Mouse (Mus musculus): ENCODE data around the gene Pkp4. TPM values are rescaled to one million over a fixed set of nuclear protein-coding genes. Genes with fewer than 3 reads are reported as not detected.
"Not testable (repeated sequence)": the region's sequence is repeated elsewhere in the genome, so short reads cannot be mapped to it uniquely, and the experiment has no call there.

Gene Pkp4
- polyA plus RNA-seq, 1 experiment from 2014 or later: 7.6 TPM

DNA sequence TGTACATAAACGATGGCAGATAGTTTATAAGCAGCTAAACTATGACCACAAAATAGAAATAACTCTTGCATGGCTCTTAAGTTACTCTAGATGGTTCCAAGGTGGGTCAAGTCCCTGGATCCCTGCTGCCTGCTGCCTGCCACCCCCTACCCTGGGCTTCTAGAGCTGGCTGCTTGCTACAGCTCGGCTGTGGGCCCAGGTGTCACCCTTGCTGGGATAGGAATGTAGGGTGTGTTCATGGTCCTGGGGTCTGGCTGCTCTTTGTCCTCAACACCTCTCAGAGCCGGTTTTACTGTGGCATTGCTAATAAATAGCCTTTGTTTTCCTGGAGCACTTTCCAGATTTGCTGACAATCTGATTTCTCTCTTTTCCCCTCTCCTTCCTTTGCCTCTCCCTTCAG, 189.4 kb downstream of the Pkp4 start:
- Histone ChIP-seq H3K36me3 (peaks cover 59% of the 10 kb centered on the region), H3K4me3 (no peak overlapping the region), H3K9me3 (replicated peaks) (no peaks in the 10 kb centered on the region), H3K27ac (no peak overlapping the region), H3K27me3 (replicated peaks) (no peaks in the 10 kb centered on the region), H3K4me1 (no peaks in the 10 kb centered on the region), H3K4me2 (no peak overlapping the region), H3K9ac (no peak overlapping the region)
- WGBS (ENCODE audit: insufficient replicate concordance): 70% methylated on average over 3 of the region's 3 CpGs
- ATAC-seq: no peak

DNA sequence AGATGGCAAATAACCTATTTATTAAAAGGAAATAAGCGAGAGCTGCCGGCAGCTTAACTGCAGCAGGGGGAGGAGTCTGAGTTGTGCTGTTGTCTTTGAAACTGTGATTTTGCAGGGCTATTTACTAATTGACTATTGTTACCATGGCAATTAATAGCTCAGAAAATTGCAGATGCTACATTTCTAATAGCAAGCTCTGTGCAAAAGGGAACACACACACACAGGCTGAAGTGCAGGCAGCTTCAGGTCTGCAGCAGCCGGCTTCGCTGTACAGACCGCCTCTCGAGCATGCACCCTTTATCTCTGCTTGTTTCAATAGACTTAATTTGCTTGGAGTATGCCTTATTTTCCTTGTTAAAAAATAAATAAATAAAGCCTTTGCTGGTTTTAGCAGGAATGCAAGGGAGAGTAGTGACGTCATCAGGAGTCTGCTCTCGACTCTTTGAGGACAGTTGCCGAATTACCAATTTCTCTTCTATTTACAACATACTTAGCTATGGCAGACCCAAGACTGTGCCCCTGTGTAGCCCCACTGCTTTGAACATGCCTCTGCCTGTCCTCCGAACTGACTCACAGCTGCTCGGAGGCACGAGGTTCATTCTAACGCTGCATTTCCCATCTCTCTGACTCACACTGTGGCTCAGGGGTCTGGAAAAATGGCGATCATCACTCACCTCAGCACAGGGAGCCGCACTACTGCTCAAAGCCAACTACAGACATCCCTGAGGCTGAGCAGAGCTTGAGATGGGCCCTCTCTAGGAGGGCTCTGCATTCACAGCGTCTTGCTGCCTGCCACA, 190.9 kb downstream of the Pkp4 start:
- H3K27me3 ChIP-seq (replicated peaks): no peaks in the 10 kb centered on the region
- H3K27ac ChIP-seq: no peak overlapping the region
- no peak overlapping the region for H3K4me2 ChIP-seq
- no peaks in the 10 kb centered on the region for H3K9me3 ChIP-seq (replicated peaks)
- WGBS (ENCODE audit: insufficient replicate concordance): 81% methylated on average over 16 of the region's 16 CpGs
- peaks cover 58% of the 10 kb centered on the region for H3K36me3 ChIP-seq
- H3K9ac ChIP-seq: no peak overlapping the region
- ATAC-seq: no peak
- H3K4me3 ChIP-seq: no peak overlapping the region
- H3K4me1 ChIP-seq: no peaks in the 10 kb centered on the region

DNA sequence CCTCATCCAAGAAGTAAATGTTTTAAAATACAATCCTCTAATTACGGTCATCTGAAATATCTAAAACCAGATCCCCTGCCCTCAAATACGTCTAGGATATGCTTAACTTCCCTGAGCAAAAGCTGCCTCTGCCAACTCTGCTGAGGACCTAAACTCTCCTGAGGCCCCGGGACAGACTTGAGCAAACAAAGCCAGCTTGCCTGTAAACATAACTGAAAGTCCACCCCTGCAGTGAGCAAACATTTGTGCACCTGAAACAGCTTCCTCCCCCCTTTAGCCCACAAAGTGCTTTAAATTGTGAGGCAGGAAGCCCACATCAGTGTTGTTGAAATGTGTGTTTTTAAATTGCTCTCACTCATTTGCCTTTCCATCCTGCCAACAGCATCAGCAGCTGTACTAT, 193.2 kb downstream of the Pkp4 start:
- no peaks in the 10 kb centered on the region for H3K27me3 ChIP-seq (replicated peaks)
- no peaks in the 10 kb centered on the region for H3K9me3 ChIP-seq (replicated peaks)
- ATAC-seq: peak; percentile 60
- peaks cover 38% of the 10 kb centered on the region for H3K36me3 ChIP-seq
- no peak overlapping the region for H3K9ac ChIP-seq
- H3K27ac ChIP-seq: 0 out of 2 replicates have a peak overlapping the region, but pooled peaks have one; percentile 11
- no peak overlapping the region for H3K4me2 ChIP-seq
- H3K4me1 ChIP-seq: no peaks in the 10 kb centered on the region
- H3K4me3 ChIP-seq: no peak overlapping the region
- WGBS (ENCODE audit: insufficient replicate concordance): 76% methylated on average over 3 of the region's 3 CpGs

- 76% methylated on average over 5 of the region's 5 CpGs for WGBS (ENCODE audit: insufficient replicate concordance)
- H3K4me3 ChIP-seq: no peak overlapping the region
- no peak for ATAC-seq
- no peak overlapping the region for H3K9ac ChIP-seq
- H3K27me3 ChIP-seq (replicated peaks): no peaks in the 10 kb centered on the region
- no peaks in the 10 kb centered on the region for H3K9me3 ChIP-seq (replicated peaks)
- H3K36me3 ChIP-seq: peaks cover 26% of the 10 kb centered on the region
- no peaks in the 10 kb centered on the region for H3K4me1 ChIP-seq
- no peak overlapping the region for H3K27ac ChIP-seq
- H3K4me2 ChIP-seq: no peak overlapping the region
These were observed 195.1 kb downstream of the Pkp4 start for GRCm38 (mm10) chr2:59355531-59356289.

GRCm38 (mm10) chr2:59359760-59360342, 199.2 kb downstream of the Pkp4 start:
- Histone ChIP-seq H3K36me3 (peaks cover 11% of the 10 kb centered on the region; the same call in 1 of the 2 replicates), H3K9ac (no peak overlapping the region), H3K27me3 (replicated peaks) (no peaks in the 10 kb centered on the region), H3K9me3 (replicated peaks) (no peaks in the 10 kb centered on the region), H3K4me2 (no peak overlapping the region), H3K4me3 (no peak overlapping the region), H3K4me1 (no peaks in the 10 kb centered on the region), H3K27ac (no peak overlapping the region)
- no peak for ATAC-seq
- WGBS (ENCODE audit: insufficient replicate concordance): 59% methylated on average over 9 of the region's 9 CpGs

DNA sequence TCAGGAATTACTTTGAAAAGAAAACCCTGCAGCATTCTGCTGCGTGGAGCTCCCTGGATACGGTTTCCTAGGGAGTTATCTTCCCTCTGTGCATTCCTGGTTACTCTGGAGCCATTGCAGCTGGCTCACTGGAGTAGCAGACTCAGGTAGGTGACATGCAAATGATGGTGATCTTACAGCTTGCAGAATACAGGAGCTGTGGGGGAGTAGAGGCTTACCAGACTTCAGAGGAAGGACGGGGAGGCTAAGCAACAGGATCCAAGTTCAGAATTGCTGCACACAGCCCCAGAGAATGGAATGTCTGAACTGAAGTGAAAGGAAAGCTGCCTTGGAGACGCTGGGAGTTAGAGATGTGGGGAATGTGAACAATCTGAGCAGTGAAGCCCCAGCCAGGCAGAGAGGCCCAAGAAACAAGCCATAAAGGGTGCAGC, 200.7 kb downstream of the Pkp4 start:
- H3K27ac ChIP-seq: no peak overlapping the region
- WGBS (ENCODE audit: insufficient replicate concordance): 42% methylated on average over 4 of the region's 4 CpGs
- no peaks in the 10 kb centered on the region for H3K9me3 ChIP-seq (replicated peaks)
- ATAC-seq: no peak
- H3K4me3 ChIP-seq: no peak overlapping the region
- no peaks in the 10 kb centered on the region for H3K27me3 ChIP-seq (replicated peaks)
- H3K4me2 ChIP-seq: no peak overlapping the region
- no peaks in the 10 kb centered on the region for H3K36me3 ChIP-seq
- no peak overlapping the region for H3K9ac ChIP-seq
- H3K4me1 ChIP-seq: no peaks in the 10 kb centered on the region

- no peak overlapping the region for H3K27ac ChIP-seq
- no peaks in the 10 kb centered on the region for H3K4me1 ChIP-seq
- ATAC-seq: no peak
- 61% methylated on average over 3 of the region's 3 CpGs for WGBS (ENCODE audit: insufficient replicate concordance)
- H3K36me3 ChIP-seq: no peaks in the 10 kb centered on the region
- H3K9me3 ChIP-seq (replicated peaks): no peaks in the 10 kb centered on the region
- no peak overlapping the region for H3K4me3 ChIP-seq
- no peaks in the 10 kb centered on the region for H3K27me3 ChIP-seq (replicated peaks)
- H3K4me2 ChIP-seq: no peak overlapping the region
- H3K9ac ChIP-seq: no peak overlapping the region
These were observed 203.6 kb downstream of the Pkp4 start for GRCm38 (mm10) chr2:59364156-59364842.

DNA sequence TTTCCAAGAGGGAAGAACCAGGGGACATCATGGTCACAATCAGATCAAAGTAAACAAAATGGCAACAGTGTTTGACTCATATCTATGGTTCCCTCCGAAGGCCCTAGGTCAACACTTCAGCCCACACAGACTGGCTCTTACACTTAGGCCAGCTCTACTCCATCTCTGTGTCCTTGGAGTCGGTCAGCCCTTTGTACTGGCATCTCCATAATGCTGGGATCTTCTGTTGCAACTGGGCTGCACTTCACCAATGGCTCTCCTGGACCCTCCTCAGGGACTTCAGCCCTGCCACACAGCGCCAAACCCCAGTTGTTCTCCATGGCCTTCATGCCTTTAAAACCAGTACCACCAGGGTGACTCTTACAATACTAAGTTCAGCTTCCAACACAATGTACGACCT, 206.5 kb downstream of the Pkp4 start:
- no peak overlapping the region for H3K9ac ChIP-seq
- 71% methylated on average over 4 of the region's 4 CpGs for WGBS (ENCODE audit: insufficient replicate concordance)
- H3K36me3 ChIP-seq: no peaks in the 10 kb centered on the region
- no peak for ATAC-seq
- H3K27me3 ChIP-seq (replicated peaks): no peaks in the 10 kb centered on the region
- no peaks in the 10 kb centered on the region for H3K9me3 ChIP-seq (replicated peaks)
- no peak overlapping the region for H3K4me3 ChIP-seq
- H3K4me1 ChIP-seq: no peaks in the 10 kb centered on the region
- no peak overlapping the region for H3K27ac ChIP-seq
- no peak overlapping the region for H3K4me2 ChIP-seq

DNA sequence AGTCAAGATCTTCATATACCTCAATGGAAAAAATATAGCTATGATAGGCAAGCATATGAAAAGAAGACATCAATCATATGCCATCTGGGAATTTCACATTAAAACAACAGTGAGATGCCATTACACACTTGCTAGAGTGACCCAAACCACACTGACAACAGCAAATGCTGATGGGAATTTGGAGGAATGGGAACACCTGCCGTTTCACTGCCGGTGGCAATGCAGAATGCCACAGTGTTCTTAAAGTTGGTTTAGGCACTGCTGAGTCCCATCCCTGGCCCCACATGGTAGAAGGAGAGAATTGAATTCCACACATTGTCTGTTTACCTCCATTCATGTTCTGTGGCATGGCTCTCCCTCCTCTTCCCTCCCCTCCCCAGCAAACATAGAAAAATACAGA, 212.5 kb downstream of the Pkp4 start:
- WGBS (ENCODE audit: insufficient replicate concordance): 75% methylated on average over 2 of the region's 2 CpGs
- no peak overlapping the region for H3K27ac ChIP-seq
- no peak for ATAC-seq
- no peak overlapping the region for H3K9ac ChIP-seq
- H3K9me3 ChIP-seq (replicated peaks): no peaks in the 10 kb centered on the region
- no peak overlapping the region for H3K4me3 ChIP-seq
- H3K4me2 ChIP-seq: no peak overlapping the region
- no peaks in the 10 kb centered on the region for H3K27me3 ChIP-seq (replicated peaks)
- H3K36me3 ChIP-seq: no peaks in the 10 kb centered on the region
- no peaks in the 10 kb centered on the region for H3K4me1 ChIP-seq

GRCm38 (mm10) chr2:59378096-59378495, 217.4 kb downstream of the Pkp4 start:
- H3K9me3 ChIP-seq (replicated peaks): no peaks in the 10 kb centered on the region
- WGBS (ENCODE audit: insufficient replicate concordance): 81% methylated on average over 9 of the region's 9 CpGs
- no peak for ATAC-seq
- no peak overlapping the region for H3K9ac ChIP-seq
- H3K27ac ChIP-seq: no peak overlapping the region
- H3K27me3 ChIP-seq (replicated peaks): no peaks in the 10 kb centered on the region
- H3K36me3 ChIP-seq: no peaks in the 10 kb centered on the region
- no peak overlapping the region for H3K4me2 ChIP-seq
- H3K4me3 ChIP-seq: no peak overlapping the region
- no peaks in the 10 kb centered on the region for H3K4me1 ChIP-seq

DNA sequence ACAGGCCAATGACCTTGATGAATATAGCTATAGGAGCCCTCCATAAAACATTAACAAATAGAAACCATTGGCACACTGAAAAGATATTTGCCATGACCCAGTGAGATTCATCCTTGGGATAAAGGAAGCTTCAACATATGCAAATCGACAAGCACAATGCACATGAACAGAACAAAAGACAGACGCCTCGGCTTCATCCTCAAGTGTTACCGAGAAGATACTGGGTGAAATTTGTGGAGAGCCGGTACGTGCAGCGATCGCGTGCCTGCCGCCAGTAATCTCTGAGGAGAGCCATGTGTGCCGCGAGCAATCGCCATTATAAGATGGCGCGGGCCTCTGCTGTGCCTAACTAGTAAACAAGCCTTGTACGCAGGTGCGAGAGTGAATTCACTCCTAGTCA, 218.2 kb downstream of the Pkp4 start:
- H3K36me3 ChIP-seq; H3K4me1 ChIP-seq; H3K4me3 ChIP-seq; H3K4me2 ChIP-seq; ATAC-seq; H3K9ac ChIP-seq; H3K9me3 ChIP-seq (replicated peaks); H3K27ac ChIP-seq; H3K27me3 ChIP-seq (replicated peaks): not testable (repeated sequence)
- WGBS (ENCODE audit: insufficient replicate concordance): 91% methylated on average over 17 of the region's 17 CpGs

DNA sequence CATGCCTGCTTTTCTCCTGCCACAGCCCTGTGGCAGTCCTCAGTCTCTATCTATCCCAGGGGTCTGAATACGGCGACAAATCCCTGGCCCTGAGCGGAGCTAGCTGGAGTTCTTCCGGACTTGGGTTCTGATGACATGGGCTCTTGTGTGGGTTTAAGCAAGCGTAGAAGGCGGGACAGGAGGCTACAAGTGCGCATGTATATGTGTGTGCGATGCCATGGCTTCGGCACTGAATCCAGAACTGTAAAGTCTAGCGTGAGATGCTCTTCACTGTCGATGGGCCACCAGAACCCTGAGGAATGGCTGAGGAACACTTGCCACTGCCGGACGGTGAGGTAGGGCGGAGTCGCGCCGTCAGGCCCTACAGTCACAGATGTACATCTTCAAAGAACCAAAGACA, 222.6 kb downstream of the Pkp4 start:
- no peak overlapping the region for H3K4me2 ChIP-seq
- no peaks in the 10 kb centered on the region for H3K9me3 ChIP-seq (replicated peaks)
- no peak overlapping the region for H3K9ac ChIP-seq
- no peaks in the 10 kb centered on the region for H3K36me3 ChIP-seq
- WGBS (ENCODE audit: insufficient replicate concordance): 89% methylated on average over 17 of the region's 17 CpGs
- no peaks in the 10 kb centered on the region for H3K4me1 ChIP-seq
- ATAC-seq: no peak
- H3K4me3 ChIP-seq: no peak overlapping the region
- no peak overlapping the region for H3K27ac ChIP-seq
- H3K27me3 ChIP-seq (replicated peaks): no peaks in the 10 kb centered on the region
